Mouse (Mus musculus) urinary bladder, postnatal 25 days (tissue): ENCODE measurements at regions not wholly inside any gene's neighbourhood (a gene's known extent, or its start where the extent isn't known, plus 50 kb on each side); places are given as distances from the start of the nearest gene placed in this dataset.
A peak's percentile ranks its signal among the peaks of the same experiment; 100 is the strongest.
"Not testable (repeated sequence)": the region's sequence is repeated elsewhere in the genome, so short reads cannot be mapped to it uniquely, and the experiment has no call there.

Source experiments
- DNase-seq: peaks from one replicate; pipeline ENCODE4 v3.0.0; 2022; ENCODE audit warnings: low spot score

DNA sequence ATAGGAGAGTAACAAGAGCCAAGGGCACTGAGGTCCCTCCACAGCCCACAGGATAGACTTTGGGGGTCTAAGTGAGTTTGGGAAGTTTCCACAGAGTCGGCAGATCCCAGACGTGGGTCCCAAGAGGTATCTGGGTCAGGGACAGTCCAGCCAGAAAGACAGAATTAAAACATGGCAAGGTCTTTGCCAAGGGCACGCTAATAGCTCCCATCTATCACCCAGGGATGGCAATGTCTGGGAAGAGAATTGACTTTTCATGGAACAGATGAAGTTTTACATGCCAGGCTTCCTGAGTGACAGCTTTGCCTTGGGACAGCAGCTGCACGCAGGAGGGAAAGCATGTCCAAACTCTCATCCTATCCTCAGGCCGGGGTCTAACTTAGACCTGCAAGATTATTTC is 563.5 kb downstream of the Gm10330 start:
- DNase-seq: not testable (repeated sequence)

DNA sequence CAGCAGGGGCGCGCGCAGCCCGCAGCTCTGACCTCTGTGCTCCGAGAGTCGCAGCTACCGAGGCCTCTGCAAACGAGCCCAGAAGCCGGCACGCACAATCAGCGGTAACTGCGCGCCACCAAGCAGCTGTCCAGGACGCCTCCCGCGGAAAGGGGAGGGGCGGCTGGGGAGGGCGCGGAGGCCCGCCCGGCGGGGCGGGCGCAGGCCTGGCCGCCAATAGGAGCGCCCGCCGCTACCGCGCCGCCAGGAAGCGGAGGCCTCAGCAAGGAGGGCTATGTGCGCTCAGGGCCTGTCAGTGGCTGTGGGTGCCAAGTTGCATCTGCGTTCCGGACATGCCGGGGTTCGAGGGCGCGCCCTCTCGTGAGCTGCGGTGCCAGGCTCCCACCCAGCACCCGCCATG is 590.5 kb downstream of the Gm10330 start:
- DNase-seq: peak; percentile 9

DNA sequence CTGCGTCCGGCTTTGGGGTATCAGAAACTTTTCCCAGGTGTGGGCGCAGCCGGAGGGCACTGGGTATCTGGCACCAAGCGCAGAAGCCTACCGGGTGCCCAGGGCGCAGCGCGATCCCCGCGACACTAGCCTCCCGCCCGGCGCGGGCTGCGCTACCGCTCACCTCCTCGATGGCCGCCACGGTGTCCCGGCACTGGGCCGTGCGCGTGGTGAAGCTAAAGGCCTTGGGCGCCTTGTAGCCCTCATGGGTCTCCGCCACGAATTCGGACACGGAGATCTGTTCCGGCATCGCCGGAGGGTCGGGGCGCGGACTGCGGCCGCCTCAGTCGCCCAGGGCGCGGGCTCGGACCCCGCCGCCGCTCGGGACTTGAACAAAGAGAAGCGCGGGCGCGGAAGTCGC is 591.0 kb downstream of the Gm10330 start:
- not testable (repeated sequence) for DNase-seq
